Mouse (Mus musculus): ENCODE measurements around the gene Zg16. TPM values are rescaled to one million over a fixed set of nuclear protein-coding genes. Genes with fewer than 3 reads are reported as not detected.
A peak's percentile ranks its signal among the peaks of the same experiment; 100 is the strongest.

Zg16 gene
- polyA plus RNA-seq, 1 experiment from 2014 or later, result not detected

- 95% methylated on average over 12 of the region's 12 CpGs for WGBS
- ATAC-seq (ENCODE audit: low FRiP score), result no peak
- Histone ChIP-seq H3K9me3 (no peaks in the 10 kb centered on the region), H3K9ac (peak overlapping the region; percentile 60), H3K4me1 (replicated peaks) (peaks cover 57% of the 10 kb centered on the region), H3K4me3 (peak overlapping the region; percentile 65), H3K27me3 (no peaks in the 10 kb centered on the region), H3K36me3 (peaks cover 38% of the 10 kb centered on the region), H3K4me2 (peak overlapping the region; percentile 93; the same call in 1 of the 2 replicates), H3K27ac (no peak overlapping the region)
Measured at GRCm38 (mm10) chr7:127014993-127015392, 72.1 kb downstream of the Zg16 start.

DNA sequence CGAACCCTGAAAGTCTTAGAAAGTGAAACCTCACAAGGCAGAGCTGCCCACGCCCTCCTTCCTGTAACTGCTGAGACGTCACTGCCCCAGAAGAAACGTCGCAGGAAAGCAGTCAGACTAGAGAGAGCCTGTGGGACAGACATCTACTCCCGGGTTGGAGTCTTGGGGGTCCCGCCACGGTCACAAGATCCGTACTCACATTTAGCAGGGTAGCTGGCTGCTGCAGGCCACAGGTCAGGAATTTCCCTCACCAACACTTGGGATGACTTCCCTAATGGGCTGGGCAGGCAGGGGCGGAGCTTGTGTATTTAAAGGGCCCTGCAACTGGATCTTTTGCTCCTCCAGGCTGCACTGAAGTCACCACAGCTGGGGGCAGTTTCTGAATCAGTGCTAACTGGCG, 72.8 kb downstream of the Zg16 start, which contains the start of gene Mvp:
Gene Mvp (minus strand): TSS at position 302 of the 400 bp plus-strand sequence.
- Histone ChIP-seq H3K27ac (peak within 1 kb of the TSS; percentile 98; the same call in 1 of the 2 replicates), H3K4me3 (peak within 1 kb of the TSS; percentile 65), H3K9me3 (no peaks in the 10 kb centered on the region), H3K36me3 (peaks cover 38% of the 10 kb centered on the region), H3K4me1 (replicated peaks) (peaks cover 52% of the 10 kb centered on the region), H3K27me3 (no peaks in the 10 kb centered on the region), H3K9ac (peak within 1 kb of the TSS; percentile 92), H3K4me2 (peak within 1 kb of the TSS; percentile 93)
- ATAC-seq (ENCODE audit: low FRiP score), result no peak
- WGBS, result 70% methylated on average over 11 of the region's 11 CpGs

GRCm38 (mm10) chr7:127013385-127013784, 73.7 kb downstream of the Zg16 start:
- 96% methylated on average over 6 of the region's 6 CpGs for WGBS
- no peaks in the 10 kb centered on the region for H3K27me3 ChIP-seq
- no peak overlapping the region for H3K4me3 ChIP-seq
- H3K4me1 ChIP-seq (replicated peaks), result peaks cover 50% of the 10 kb centered on the region
- no peak overlapping the region for H3K9ac ChIP-seq
- no peak for ATAC-seq (ENCODE audit: low FRiP score)
- H3K9me3 ChIP-seq, result no peaks in the 10 kb centered on the region
- H3K4me2 ChIP-seq, result no peak overlapping the region
- H3K27ac ChIP-seq, result no peak overlapping the region
- H3K36me3 ChIP-seq, result peaks cover 38% of the 10 kb centered on the region

DNA sequence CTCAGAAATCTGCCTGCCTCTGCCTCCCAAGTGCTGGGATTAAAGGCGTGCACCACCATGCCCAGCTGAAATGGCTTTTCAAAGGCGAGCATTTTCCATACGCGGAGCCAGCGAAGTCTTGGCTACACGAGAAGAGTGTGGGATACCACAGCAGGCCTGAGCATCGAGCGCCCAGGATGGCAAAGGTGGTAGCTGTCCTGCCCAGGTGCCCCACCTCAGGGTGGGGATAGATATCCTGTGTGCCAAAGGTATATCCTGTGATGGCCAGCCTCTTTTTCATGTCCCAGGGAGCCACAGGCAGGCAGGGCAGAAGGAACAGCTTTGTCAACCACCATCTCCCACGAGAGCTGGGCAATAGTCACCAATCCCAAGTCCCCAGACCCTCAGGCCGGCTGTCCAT, 74.3 kb downstream of the Zg16 start:
- 96% methylated on average over 10 of the region's 10 CpGs for WGBS
- ATAC-seq (ENCODE audit: low FRiP score), result no peak

DNA sequence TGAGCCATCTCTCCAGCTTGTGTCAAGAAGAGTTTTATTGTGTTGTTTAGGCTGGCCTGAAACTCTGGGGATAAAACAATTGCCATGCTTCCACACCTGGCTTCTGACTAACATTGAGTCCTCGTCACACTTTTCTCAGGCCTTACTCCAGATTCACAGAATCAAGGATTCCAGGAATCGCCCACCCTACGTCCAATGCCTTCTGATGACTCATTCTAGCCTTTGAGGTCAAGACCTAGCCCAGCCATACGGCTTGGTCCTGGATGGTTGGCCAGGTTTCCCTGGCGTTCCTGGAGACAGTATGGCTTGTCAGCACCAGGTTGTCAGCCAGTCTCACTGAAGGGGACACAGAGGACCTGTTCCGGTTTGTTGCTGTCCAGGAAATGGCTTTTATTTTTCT, 74.8 kb downstream of the Zg16 start:
- WGBS, result 90% methylated on average over 6 of the region's 6 CpGs
- Histone ChIP-seq H3K4me1 (replicated peaks) (peaks cover 43% of the 10 kb centered on the region), H3K4me3 (no peak overlapping the region), H3K9ac (no peak overlapping the region), H3K27me3 (no peaks in the 10 kb centered on the region), H3K4me2 (no peak overlapping the region), H3K9me3 (no peaks in the 10 kb centered on the region), H3K36me3 (peaks cover 38% of the 10 kb centered on the region), H3K27ac (no peak overlapping the region)
- no peak for ATAC-seq (ENCODE audit: low FRiP score)

More for the DNA sequence above, 74.3 kb downstream of the Zg16 start:
- Histone ChIP-seq H3K4me1 (replicated peaks) (peaks cover 48% of the 10 kb centered on the region), H3K4me2 (no peak overlapping the region), H3K27ac (no peak overlapping the region), H3K36me3 (peaks cover 38% of the 10 kb centered on the region), H3K27me3 (no peaks in the 10 kb centered on the region), H3K9me3 (no peaks in the 10 kb centered on the region), H3K9ac (no peak overlapping the region), H3K4me3 (no peak overlapping the region)

DNA sequence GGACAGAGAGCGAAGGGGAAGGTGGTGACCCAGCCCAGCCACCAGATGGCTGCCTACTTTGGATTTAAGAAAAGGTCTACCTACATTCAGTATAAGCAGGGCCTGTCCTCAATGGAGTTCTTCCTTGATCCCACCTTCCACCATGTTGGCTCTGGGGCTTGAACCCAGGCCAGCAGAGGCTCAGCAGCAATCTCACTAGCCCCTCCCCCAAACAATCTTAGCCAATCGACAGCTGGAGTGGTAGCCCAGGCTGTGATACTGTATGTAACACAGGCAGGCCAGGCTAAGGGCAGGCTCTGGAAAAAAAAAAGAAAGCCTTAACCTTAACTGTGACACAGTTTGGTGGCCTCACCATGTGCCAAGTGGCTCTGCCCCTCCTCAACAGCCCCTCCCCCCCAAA, 75.4 kb downstream of the Zg16 start:
- Histone ChIP-seq H3K27ac (no peak overlapping the region), H3K4me3 (no peak overlapping the region), H3K9ac (no peak overlapping the region), H3K36me3 (peaks cover 38% of the 10 kb centered on the region), H3K4me2 (no peak overlapping the region), H3K27me3 (no peaks in the 10 kb centered on the region), H3K9me3 (no peaks in the 10 kb centered on the region), H3K4me1 (replicated peaks) (peaks cover 43% of the 10 kb centered on the region)
- WGBS, result 84% methylated on average over 2 of the region's 2 CpGs
- no peak for ATAC-seq (ENCODE audit: low FRiP score)

DNA sequence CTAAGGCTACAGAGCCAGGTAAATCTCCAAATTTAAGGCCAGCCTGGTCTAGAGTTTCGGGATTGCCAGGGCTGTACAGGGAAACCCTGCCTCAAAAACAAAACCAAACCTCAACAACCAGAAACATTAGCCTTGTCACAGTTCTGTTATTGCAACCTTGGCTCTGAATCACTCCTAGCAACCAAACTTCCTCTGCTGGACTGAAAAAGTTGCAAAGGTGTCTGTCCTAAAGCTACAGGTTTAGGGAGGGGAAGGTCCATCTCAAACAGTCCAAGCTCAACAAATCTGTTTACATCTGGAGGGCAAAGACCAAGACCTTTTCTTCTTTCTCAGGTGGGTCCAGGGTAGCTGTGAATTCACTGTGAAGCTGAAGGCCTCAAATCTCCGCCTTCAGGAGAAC, 76.1 kb downstream of the Zg16 start:
- no peak overlapping the region for H3K4me3 ChIP-seq
- H3K9ac ChIP-seq, result no peak overlapping the region
- H3K9me3 ChIP-seq, result no peaks in the 10 kb centered on the region
- peaks cover 42% of the 10 kb centered on the region for H3K4me1 ChIP-seq (replicated peaks)
- no peak overlapping the region for H3K27ac ChIP-seq
- 96% methylated on average over 2 of the region's 2 CpGs for WGBS
- no peak for ATAC-seq (ENCODE audit: low FRiP score)
- H3K27me3 ChIP-seq, result no peaks in the 10 kb centered on the region
- H3K36me3 ChIP-seq, result peaks cover 38% of the 10 kb centered on the region
- H3K4me2 ChIP-seq, result no peak overlapping the region

DNA sequence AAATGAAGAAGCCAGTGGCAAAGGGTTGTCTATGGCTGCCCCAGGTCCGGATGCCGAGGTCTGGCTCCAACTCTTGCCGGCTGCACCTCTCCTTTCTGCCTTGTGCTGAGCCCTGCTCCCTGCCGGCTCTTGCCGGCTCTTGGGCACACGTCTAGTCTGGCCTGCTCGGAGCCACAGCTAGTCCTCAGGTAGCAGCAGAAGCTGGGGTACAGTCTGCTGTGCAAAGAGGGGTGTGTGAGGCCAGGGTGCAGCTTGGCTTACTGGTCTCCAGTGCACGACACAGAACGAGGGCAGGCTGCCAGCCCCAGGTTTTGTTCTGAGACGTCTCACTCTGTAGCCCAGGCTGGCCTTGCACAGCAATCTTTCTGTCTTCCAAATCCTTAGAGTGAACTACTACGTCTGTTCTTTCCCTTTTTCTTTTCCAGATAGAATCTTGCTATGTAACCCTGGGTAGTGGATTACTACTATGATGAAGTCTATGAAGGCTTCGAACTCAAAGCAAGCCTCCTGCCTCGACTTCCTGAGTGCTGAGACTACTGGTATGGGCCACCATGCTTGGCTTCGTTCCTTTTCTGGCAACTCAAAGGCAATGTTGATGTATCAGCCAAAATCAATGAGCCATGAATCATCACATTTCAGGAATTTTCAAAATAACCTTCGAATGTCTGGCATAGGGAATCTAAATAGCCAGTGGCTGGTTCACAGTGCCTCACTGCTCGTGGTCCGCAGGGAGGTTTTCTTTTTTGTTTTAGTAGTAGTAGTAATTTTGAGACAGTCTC, 77.6 kb downstream of the Zg16 start:
- H3K27me3 ChIP-seq, result no peaks in the 10 kb centered on the region
- H3K27ac ChIP-seq, result peak overlapping the region; percentile 66; the same call in 1 of the 2 replicates
- no peaks in the 10 kb centered on the region for H3K9me3 ChIP-seq
- no peak overlapping the region for H3K4me2 ChIP-seq
- 84% methylated on average over 17 of the region's 17 CpGs for WGBS
- no peak overlapping the region for H3K4me3 ChIP-seq
- ATAC-seq (ENCODE audit: low FRiP score), result no peak
- no peak overlapping the region for H3K9ac ChIP-seq
- peaks cover 27% of the 10 kb centered on the region for H3K4me1 ChIP-seq (replicated peaks)
- H3K36me3 ChIP-seq, result peaks cover 27% of the 10 kb centered on the region

DNA sequence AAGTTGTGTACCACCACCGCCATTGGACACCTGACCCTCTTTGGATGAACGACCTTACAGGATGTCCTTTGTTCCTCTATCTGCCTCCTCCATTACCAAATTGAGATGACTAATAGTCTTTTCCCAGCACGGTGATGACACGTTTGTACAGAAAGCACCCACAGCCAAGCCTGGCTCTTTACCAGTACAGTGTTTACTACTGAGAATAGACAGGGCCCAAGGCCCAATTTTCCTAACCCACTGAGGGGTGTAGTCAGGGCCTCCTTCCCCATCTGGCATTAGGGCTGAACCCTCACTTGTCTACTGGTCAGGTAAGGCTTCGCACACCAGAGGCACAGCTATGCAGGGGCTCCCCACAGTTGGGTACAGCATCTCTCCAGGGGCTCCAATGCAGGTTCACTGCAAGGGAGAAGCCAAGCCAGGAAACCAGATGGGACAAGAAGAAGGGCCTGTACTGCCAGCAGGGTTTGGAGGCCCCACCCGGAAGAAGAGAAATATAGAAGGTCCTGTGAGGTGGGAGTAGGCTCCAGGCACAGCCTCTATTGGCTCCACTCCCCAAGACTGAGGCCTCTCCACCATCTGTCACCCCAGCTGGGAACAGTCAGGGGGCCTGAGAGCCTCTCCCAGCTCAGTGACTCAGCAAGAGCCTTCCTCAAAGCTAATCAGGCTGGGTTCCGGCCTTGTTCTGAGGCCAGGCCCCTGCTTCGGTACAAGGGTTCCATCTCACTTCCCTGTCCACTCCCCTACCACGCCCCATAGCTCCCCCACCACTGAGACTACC, 78.7 kb downstream of the Zg16 start:
- WGBS, result 61% methylated on average over 9 of the region's 9 CpGs
- peak; percentile 66; the same call in 1 of the 2 replicates for ATAC-seq (ENCODE audit: low FRiP score)
- H3K27me3 ChIP-seq, result no peaks in the 10 kb centered on the region
- H3K4me3 ChIP-seq, result no peak overlapping the region
- H3K27ac ChIP-seq, result peak overlapping the region; percentile 66
- H3K36me3 ChIP-seq, result peaks cover 16% of the 10 kb centered on the region
- H3K4me2 ChIP-seq, result no peak overlapping the region
- H3K9ac ChIP-seq, result peak overlapping the region; percentile 49; the same call in 1 of the 2 replicates
- H3K4me1 ChIP-seq (replicated peaks), result peaks cover 17% of the 10 kb centered on the region
- H3K9me3 ChIP-seq, result no peaks in the 10 kb centered on the region; the same call in 1 of the 2 replicates

- Histone ChIP-seq H3K4me1 (replicated peaks) (peaks cover 12% of the 10 kb centered on the region; the same call in 1 of the 2 replicates), H3K9ac (no peak overlapping the region), H3K27me3 (no peaks in the 10 kb centered on the region), H3K4me3 (no peak overlapping the region), H3K27ac (no peak overlapping the region), H3K36me3 (peaks cover 7% of the 10 kb centered on the region; the same call in 1 of the 2 replicates), H3K9me3 (no peaks in the 10 kb centered on the region; the same call in 1 of the 2 replicates), H3K4me2 (no peak overlapping the region)
- ATAC-seq (ENCODE audit: low FRiP score), result no peak
- 81% methylated on average over 6 of the region's 6 CpGs for WGBS
Measured at GRCm38 (mm10) chr7:127007313-127008024, 79.7 kb downstream of the Zg16 start.

GRCm38 (mm10) chr7:127004122-127004875, 82.8 kb downstream of the Zg16 start:
- no peaks in the 10 kb centered on the region; the same call in 1 of the 2 replicates for H3K9me3 ChIP-seq
- no peak overlapping the region for H3K4me3 ChIP-seq
- 89% methylated on average over 4 of the region's 4 CpGs for WGBS
- no peak for ATAC-seq (ENCODE audit: low FRiP score)
- peaks cover 10% of the 10 kb centered on the region; the same call in 1 of the 2 replicates for H3K4me1 ChIP-seq (replicated peaks)
- H3K4me2 ChIP-seq, result no peak overlapping the region
- H3K36me3 ChIP-seq, result no peaks in the 10 kb centered on the region
- H3K27me3 ChIP-seq, result no peaks in the 10 kb centered on the region
- no peak overlapping the region for H3K9ac ChIP-seq
- H3K27ac ChIP-seq, result no peak overlapping the region

All from hindbrain, embryonic 13.5 days (tissue).